Mouse (Mus musculus) heart, embryonic 13.5 days (tissue): ENCODE data around the gene Mrpl53. TPM values are rescaled to one million over a fixed set of nuclear protein-coding genes. Genes with fewer than 3 reads are reported as not detected.
A peak's percentile ranks its signal among the peaks of the same experiment; 100 is the strongest.

Experiments used
- ATAC-seq: fragments of 200-750 bp; cut with Nextera tagmentation; 2 replicates; pipeline ENCODE4 v1.8.0; 2017; ENCODE audit warnings: moderate TSS enrichment; ENCODE audit not compliant: insufficient number of reproducible peaks, low FRiP score, low TSS enrichment; ENCODE audit errors: extremely low read depth
- H3K27ac ChIP-seq: fragments of 300-500 bp; sonication (generic); replicated peaks from 2 replicates; pipeline ENCODE4 v1.5.1; 2015; ENCODE audit warnings: moderate library complexity, mild to moderate bottlenecking, inconsistent platforms
- H3K27me3 ChIP-seq: fragments of 300-500 bp; sonication (generic); replicated peaks from 2 replicates; pipeline ENCODE4 v1.6.1; 2015; ENCODE audit warnings: mild to moderate bottlenecking, inconsistent platforms
- H3K36me3 ChIP-seq: fragments of 300-500 bp; sonication (generic); 2 replicates; pipeline ENCODE4 v1.6.1; 2015; ENCODE audit warnings: mild to moderate bottlenecking, inconsistent platforms
- H3K4me1 ChIP-seq: fragments of 300-500 bp; sonication (generic); 2 replicates; pipeline ENCODE4 v1.6.1; 2015; ENCODE audit warnings: inconsistent platforms
- H3K4me2 ChIP-seq: fragments of 300-500 bp; sonication (generic); 2 replicates; pipeline ENCODE4 v1.6.1; 2015; ENCODE audit warnings: inconsistent platforms, mild to moderate bottlenecking, moderate library complexity
- H3K4me3 ChIP-seq: fragments of 300-500 bp; sonication (generic); 2 replicates; pipeline ENCODE4 v1.5.1; 2015; ENCODE audit warnings: moderate library complexity, mild to moderate bottlenecking, inconsistent platforms
- H3K9ac ChIP-seq: fragments of 300-500 bp; sonication (generic); 2 replicates; pipeline ENCODE4 v1.6.1; 2015; ENCODE audit warnings: inconsistent platforms, mild to moderate bottlenecking, moderate library complexity
- H3K9me3 ChIP-seq: fragments of 300-500 bp; sonication (generic); 2 replicates; pipeline ENCODE4 v1.6.1; 2016; ENCODE audit warnings: inconsistent platforms
- WGBS: fragments of 180-500 bp; shearing (Covaris S2); methylation state at CpG from one replicate; pipeline ENCODE4 v1.1.7; 2015; ENCODE audit warnings: mixed read lengths; 5-methylcytosine and 5-hydroxymethylcytosine counted together
- polyA plus RNA-seq: library from polyadenylated mRNA; unstranded; fragments of >200 nt; fragmentation: Nextera tagmentation; extraction: Ambion mirVana; gene quantifications from 2 replicates; pipeline ENCODE4 v1.2.1, GENCODE M21; 2015

The Mrpl53 gene
- polyA plus RNA-seq, 1 experiment from 2014 or later, result 134 TPM

DNA sequence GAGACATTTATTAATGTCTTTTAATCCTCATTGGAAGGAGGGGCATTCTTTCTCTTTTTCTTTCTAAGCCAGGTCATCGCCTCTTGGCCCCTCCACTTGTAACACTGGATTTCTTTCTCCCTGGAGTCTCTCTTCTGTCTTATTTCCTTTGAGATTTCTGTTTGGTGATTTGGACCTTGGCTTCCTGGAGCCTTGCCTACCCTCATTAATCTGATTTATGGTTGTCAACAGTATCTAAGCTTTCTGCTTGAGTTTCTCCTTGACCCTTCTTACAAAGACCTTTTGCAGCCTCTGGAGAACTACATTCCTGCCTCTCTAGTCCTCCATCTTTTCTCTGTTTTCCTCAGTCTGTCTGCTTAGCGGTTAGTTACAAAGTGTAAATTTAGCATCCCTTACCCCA is 10.4 kb upstream of the Mrpl53 start:
- ATAC-seq, result no peak
- WGBS, result 75% methylated on average over 2 of the region's 2 CpGs
- H3K27me3 ChIP-seq, result peaks cover 53% of the 10 kb centered on the region

DNA sequence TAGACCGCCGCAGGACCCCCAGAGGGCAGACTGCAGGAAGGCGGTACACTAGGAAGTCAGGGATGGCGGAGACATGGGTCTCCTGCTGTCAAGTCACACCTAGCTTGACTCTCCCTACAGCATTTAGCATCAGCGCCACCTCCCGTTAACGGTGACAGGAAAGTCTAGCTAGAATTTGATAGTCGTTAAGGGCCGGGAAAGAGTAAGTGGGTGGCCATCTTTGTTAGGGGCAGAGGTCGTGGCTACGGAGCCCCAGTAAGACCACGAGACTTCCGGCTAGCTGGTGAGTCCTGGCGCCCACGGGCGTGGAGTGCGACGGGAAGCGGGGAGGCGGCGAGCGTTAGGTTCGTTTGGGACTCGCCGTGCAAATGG is 7.5 kb upstream of the Mrpl53 start, which contains the start of the genes Ccdc142 and Gm42688:
TSS of gene Ccdc142 (plus strand) at position 286 of the 372 bp plus-strand sequence.
TSS of gene Gm42688 (plus strand) at position 302 of the 372 bp plus-strand sequence.
- H3K4me3 ChIP-seq, result peak within 1 kb of the TSS; percentile 77
- peaks cover 19% of the 10 kb centered on the region for H3K4me1 ChIP-seq
- peaks cover 7% of the 10 kb centered on the region; the same call in 1 of the 2 replicates for H3K36me3 ChIP-seq
- peak within 1 kb of the TSS; percentile 81 for H3K27ac ChIP-seq
- no peaks in the 10 kb centered on the region for H3K9me3 ChIP-seq
- peaks cover 36% of the 10 kb centered on the region for H3K27me3 ChIP-seq
- H3K9ac ChIP-seq, result peak within 1 kb of the TSS; percentile 88
- H3K4me2 ChIP-seq, result peak within 1 kb of the TSS; percentile 100
- ATAC-seq, result peak; percentile 64
- under 1% methylated on average over 25 of the region's 25 CpGs for WGBS

More for the DNA sequence above, 10.4 kb upstream of the Mrpl53 start:
- Histone ChIP-seq H3K4me2 (no peak overlapping the region), H3K4me3 (no peak overlapping the region), H3K36me3 (no peaks in the 10 kb centered on the region), H3K27ac (no peak overlapping the region), H3K4me1 (peaks cover 18% of the 10 kb centered on the region), H3K9ac (no peak overlapping the region), H3K9me3 (no peaks in the 10 kb centered on the region)

DNA sequence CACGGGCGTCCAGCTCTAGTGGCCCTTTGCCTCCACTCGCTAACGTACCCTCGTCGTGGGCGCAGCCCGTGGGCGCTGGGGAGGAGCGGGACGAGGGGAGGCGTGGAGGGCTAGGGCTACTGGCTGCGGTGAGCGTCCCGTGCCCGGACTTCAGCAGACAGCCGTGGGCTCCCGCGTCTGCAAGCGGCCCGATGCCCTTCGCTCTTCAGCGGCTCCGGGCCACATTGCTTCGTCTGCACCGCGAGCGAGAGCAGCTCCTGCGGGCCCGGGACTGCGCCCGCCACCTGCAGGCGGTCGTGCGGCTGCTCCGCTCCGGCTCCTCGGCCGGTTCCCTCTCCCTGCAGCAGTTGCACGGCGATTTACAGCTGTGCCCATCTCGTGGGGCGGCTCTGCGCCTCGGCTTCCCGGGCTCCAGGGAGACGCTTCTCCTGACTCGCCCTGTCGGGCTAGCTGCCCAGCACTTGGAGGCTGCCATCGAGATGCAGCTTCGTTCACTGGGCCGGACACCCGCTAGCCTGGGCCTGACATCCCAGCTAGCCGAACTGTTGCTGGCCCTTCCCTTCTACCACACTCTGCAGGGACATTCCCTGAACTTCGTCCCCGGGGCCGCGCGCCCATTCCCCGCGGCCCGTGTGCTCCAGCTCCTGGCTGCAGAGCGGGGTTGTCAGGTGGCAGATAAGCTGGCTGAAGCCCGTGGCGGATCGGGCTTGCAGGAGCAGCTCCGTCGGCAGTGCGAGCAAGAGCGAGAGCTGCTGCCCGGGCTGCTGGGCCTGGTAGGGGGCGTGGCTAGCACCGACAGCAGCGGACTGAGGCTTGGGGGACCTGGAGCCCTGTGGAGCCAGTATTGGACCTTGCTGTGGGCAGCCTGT is 6.9 kb upstream of the Mrpl53 start:
- Histone ChIP-seq H3K4me1 (peaks cover 19% of the 10 kb centered on the region), H3K36me3 (peaks cover 12% of the 10 kb centered on the region), H3K4me3 (peak overlapping the region; percentile 77), H3K27ac (peak overlapping the region; percentile 81), H3K9ac (peak overlapping the region; percentile 88), H3K27me3 (peaks cover 30% of the 10 kb centered on the region), H3K4me2 (peak overlapping the region; percentile 100), H3K9me3 (no peaks in the 10 kb centered on the region)
- ATAC-seq, result peak; percentile 66
- WGBS, result under 1% methylated on average over 73 of the region's 74 CpGs

DNA sequence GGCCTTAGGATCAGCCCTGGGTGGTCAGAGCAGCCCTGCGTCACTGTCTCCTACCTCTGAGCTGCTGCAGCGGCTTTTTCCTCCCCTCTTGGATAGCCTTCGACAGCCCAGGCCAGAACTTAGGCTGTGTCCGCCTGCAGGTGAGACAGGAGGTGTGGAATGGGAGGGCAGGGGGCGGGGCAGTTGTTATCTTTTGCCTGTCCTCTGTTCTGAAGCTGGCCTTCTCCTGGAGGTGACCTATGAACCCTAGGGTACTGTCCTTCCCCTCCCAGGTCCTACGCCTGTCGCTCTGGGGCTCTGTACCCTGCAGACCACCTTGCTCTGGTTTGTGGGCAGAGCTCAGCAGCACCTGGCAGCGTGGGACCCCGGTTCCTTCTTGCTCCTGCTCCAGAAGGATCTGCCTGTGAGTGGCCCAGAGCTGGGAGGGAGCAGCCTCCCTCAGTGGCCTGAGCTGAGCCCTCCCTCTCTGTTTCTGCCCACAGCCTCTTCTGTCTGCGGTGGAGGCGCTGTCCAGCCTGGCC is 5.7 kb upstream of the Mrpl53 start:
- Histone ChIP-seq H3K4me2 (peak overlapping the region; percentile 100), H3K9ac (peak overlapping the region; percentile 88), H3K27me3 (peaks cover 22% of the 10 kb centered on the region), H3K4me1 (peaks cover 25% of the 10 kb centered on the region), H3K27ac (no peak overlapping the region), H3K36me3 (peaks cover 17% of the 10 kb centered on the region), H3K4me3 (peak overlapping the region; percentile 77), H3K9me3 (no peaks in the 10 kb centered on the region)
- WGBS, result 41% methylated on average over 11 of the region's 11 CpGs
- ATAC-seq, result no peak

DNA sequence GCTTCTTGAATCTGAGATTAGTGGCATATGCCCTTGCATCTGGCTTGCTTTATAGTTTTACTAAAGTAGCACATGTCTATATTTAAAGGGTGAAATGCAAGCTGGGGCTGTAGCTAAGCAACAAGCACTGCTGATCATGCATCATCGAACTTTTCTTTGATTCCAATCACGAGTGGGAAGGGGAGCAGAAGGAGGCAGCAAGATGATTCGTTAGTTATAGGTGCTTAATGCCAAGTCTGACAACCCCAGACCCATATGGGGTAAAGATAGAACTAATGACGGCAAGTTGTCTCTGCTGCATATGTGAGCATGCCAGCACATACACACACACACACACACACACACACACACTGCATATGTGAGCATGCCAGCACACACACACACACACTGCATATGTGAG is 4.7 kb upstream of the Mrpl53 start:
- no peak overlapping the region for H3K9ac ChIP-seq
- H3K4me2 ChIP-seq, result no peak overlapping the region

DNA sequence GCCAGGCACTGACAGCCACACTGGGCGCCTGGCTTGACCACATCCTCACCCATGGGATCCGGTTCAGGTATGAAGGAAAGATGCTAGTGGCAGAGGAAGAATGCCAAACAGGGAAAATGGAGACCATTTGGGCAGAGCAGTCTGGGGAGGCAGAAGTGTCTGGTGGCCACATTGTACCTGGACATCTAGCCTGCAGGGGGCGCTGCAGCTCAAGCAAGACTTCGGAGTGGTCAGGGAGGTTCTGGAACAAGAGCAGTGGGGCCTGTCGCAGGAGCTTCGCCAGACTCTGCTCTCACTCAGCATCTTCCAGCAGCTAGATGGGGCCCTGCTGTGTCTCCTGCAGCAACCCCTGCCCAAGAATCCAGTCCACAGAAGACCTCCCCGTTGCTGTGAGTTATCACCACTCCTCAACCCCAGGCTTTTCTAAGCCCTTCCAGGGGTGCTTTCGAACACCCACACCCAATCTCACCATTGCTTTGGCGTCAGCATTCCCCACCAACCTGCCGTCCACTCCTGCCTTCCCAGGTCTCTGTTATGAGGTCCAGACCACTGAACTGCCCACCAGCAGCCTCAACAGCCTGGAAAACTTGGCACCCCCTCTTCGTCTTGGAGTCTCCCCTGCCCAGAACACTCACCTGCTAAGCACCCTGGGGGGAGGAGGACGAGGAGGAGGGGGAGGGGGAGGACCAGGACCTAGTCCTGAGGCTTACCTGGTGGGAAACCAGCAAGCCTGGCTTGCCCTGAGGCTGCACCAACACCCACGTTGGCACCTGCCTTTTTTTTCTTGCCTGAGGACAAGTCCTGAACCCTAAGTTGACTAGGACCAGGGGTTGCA is 1.1 kb upstream of the Mrpl53 start:
- Histone ChIP-seq H3K36me3 (peaks cover 37% of the 10 kb centered on the region), H3K9me3 (no peaks in the 10 kb centered on the region), H3K4me1 (peaks cover 41% of the 10 kb centered on the region), H3K27ac (peak overlapping the region; percentile 87; the same call in 1 of the 2 replicates), H3K4me2 (peak overlapping the region; percentile 94), H3K9ac (peak overlapping the region; percentile 97), H3K4me3 (peak overlapping the region; percentile 92), H3K27me3 (no peaks in the 10 kb centered on the region)
- 33% methylated on average over 13 of the region's 13 CpGs for WGBS
- ATAC-seq, result no peak

More for the DNA sequence above, 4.7 kb upstream of the Mrpl53 start:
- WGBS, result 81% methylated on average over 4 of the region's 4 CpGs
- H3K9me3 ChIP-seq, result no peaks in the 10 kb centered on the region
- peaks cover 17% of the 10 kb centered on the region for H3K36me3 ChIP-seq
- no peak overlapping the region for H3K27ac ChIP-seq
- peaks cover 13% of the 10 kb centered on the region for H3K27me3 ChIP-seq
- no peak for ATAC-seq
- H3K4me1 ChIP-seq, result peaks cover 30% of the 10 kb centered on the region
- no peak overlapping the region for H3K4me3 ChIP-seq

DNA sequence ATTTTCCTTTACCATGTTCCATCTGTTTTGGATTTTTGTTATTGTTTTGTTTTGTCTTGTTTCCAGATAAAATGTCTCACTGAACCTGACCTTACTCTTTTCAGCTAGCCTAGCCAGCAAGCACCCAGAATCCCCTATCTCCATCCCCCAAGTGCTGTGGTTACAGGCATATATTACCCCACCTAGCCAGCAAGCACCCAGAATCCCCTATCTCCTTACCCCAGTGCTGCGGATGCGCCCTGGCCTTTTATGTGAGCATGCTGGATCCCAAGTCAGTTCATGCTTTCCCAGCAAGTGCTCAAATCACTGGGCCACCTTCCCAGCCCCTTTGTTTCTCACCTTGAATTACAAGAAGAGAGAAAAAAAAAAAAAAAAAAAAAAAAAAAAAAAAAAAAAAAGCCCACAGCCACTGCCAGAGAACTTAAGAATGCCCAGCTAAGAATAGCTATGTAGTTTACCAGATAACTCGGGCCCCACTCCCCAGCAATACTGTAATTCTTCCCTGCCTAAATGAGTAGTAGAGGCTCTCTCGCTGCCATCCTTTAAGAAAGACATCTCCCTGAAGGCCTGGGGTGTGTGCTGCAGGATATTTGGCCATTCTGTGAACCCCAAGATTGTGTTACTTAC is 2.8 kb downstream of the Mrpl53 start:
- peak overlapping the region; percentile 35 for H3K4me2 ChIP-seq
- no peaks in the 10 kb centered on the region for H3K27me3 ChIP-seq
- H3K9me3 ChIP-seq, result no peaks in the 10 kb centered on the region
- peaks cover 27% of the 10 kb centered on the region for H3K36me3 ChIP-seq
- ATAC-seq, result no peak
- H3K4me1 ChIP-seq, result peaks cover 50% of the 10 kb centered on the region
- 67% methylated on average over 4 of the region's 4 CpGs for WGBS
- H3K9ac ChIP-seq, result peak overlapping the region; percentile 38; the same call in 1 of the 2 replicates
- H3K27ac ChIP-seq, result peak overlapping the region; percentile 33
- H3K4me3 ChIP-seq, result no peak overlapping the region

DNA sequence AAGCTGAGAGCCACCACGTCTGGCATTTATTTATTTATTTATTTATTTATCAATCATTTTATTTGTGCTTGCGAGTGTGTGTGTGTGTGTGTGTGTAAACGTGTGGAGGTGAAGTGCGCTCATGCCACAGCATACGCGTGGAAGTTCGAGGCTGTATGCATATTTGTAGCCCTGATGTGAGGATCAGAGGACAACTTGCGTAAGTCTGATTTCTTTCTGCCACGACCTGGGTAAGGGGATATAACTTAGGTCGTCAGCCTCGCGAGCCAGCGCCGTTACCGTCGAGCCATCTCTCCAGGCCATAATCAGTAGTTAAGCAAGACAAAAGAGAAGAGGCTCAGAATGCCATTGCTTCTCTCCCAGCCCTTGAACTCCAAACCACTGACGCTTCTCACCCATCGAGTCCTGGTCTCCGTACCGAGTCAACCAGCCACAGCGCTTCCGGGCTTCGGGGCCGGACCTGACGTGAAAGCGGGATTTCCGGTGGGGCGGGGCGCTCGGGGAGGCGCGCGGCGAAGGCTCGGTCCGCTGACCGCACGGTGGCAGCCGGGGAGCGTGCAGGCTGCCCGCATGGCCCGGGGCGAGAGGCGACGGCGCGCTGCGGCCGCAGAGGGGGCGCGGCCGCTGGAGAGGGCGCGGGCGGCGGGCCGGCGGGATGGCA is 6.3 kb downstream of the Mrpl53 start, which contains the start of gene Mogs:
TSS of gene Mogs (plus strand) at position 486 of the 661 bp plus-strand sequence.
- Histone ChIP-seq H3K4me3 (peak within 1 kb of the TSS; percentile 80), H3K9ac (peak within 1 kb of the TSS; percentile 93), H3K4me2 (peak within 1 kb of the TSS; percentile 98), H3K27ac (peak within 1 kb of the TSS; percentile 84), H3K36me3 (peaks cover 50% of the 10 kb centered on the region), H3K27me3 (no peaks in the 10 kb centered on the region), H3K9me3 (no peaks in the 10 kb centered on the region), H3K4me1 (peaks cover 54% of the 10 kb centered on the region)
- WGBS, result under 1% methylated on average over 58 of the region's 58 CpGs
- ATAC-seq, result peak; percentile 77

DNA sequence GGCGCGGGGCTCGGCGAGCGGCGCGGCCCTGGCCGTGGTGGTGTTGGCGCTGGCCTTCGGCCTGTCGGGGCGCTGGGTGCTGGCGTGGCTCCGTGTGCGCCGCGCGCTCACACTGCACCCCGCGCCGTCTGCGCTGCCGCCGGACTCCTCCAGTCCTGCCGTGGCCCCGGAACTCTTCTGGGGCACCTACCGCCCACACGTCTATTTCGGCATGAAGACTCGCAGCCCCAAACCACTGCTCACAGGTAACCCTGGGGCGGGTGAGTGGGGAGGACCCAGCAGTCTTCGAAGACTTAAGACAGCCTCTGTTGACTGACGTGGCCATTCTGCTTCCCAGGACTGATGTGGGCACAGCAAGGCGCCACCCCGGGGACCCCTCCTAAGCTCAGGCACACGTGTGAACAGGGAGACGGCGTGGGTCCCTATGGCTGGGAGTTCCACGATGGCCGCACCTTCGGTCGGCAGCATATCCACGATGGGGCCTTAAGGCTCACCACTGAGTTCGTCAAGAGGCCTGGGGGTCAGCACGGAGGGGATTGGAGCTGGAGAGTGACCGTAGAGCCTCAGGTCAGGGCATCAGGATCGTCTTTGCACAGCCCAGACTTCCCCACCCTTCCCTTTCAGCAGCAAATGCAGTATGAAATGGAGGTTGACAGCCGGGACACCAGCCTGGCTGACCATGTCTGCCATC is 7.0 kb downstream of the Mrpl53 start:
- Histone ChIP-seq H3K36me3 (peaks cover 43% of the 10 kb centered on the region), H3K9me3 (no peaks in the 10 kb centered on the region), H3K9ac (peak overlapping the region; percentile 93), H3K4me1 (peaks cover 55% of the 10 kb centered on the region), H3K27ac (peak overlapping the region; percentile 84), H3K27me3 (no peaks in the 10 kb centered on the region), H3K4me2 (peak overlapping the region; percentile 98), H3K4me3 (peak overlapping the region; percentile 80)
- 1% methylated on average over 44 of the region's 48 CpGs for WGBS
- no peak for ATAC-seq
